Mouse (Mus musculus) E14TG2a.4 (cell line): ENCODE data around the gene Wdfy4.

Experiments
- H3K27me3 ChIP-seq: 2 replicates; pipeline ENCODE4 v1.6.1; 2014; ENCODE audit warnings: low read length, control low read depth; ENCODE audit not compliant: insufficient read depth
- H3K36me3 ChIP-seq: 2 replicates; pipeline ENCODE4 v1.6.1; 2014; ENCODE audit warnings: low read length, control low read depth; ENCODE audit not compliant: insufficient read depth
- H3K4me1 ChIP-seq: replicated peaks from 2 replicates; pipeline ENCODE4 v1.6.1; 2014; ENCODE audit warnings: low read depth, low read length, control low read depth
- H3K4me3 ChIP-seq: replicated peaks from 2 replicates; pipeline ENCODE4 v1.5.1; 2014; ENCODE audit warnings: mild to moderate bottlenecking, low read length
- H3K9me3 ChIP-seq: 2 replicates; pipeline ENCODE4 v1.6.1; 2014; ENCODE audit warnings: low read length, control low read depth
- CTCF ChIP-seq: conservative IDR thresholded peaks from 2 replicates; pipeline ENCODE4 v1.5.1; 2014; ENCODE audit warnings: low read length
- NANOG ChIP-seq: IDR thresholded peaks from 2 replicates; pipeline ENCODE4 v1.6.1; 2014; ENCODE audit warnings: borderline replicate concordance, low read length, mixed read lengths
- POU5F1 ChIP-seq: IDR thresholded peaks from 2 replicates; pipeline ENCODE4 v1.6.1; 2014; ENCODE audit warnings: low read length, borderline replicate concordance

Gene Wdfy4

DNA sequence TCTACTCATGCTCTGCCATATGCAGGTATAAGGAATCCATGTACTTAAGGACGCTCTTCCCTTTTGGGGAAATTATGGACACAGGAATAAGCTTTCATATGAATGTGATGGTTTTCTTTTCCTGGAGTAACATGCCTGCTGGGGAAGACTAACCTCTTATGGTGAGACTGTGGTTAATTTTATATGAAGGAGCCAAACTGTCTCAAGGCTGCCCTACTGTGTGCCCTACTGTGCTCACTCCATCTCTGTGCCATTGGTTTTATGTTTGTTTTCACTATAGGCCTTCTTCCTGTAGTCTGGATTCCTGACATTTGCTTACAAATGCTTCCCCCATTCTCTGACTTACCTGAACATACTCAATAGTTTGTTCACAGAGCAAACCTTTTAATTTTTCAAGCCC, 180.2 kb downstream of the Wdfy4 start:
- TF ChIP-seq CTCF (no peak), NANOG (no peak), POU5F1 (no peak)

DNA sequence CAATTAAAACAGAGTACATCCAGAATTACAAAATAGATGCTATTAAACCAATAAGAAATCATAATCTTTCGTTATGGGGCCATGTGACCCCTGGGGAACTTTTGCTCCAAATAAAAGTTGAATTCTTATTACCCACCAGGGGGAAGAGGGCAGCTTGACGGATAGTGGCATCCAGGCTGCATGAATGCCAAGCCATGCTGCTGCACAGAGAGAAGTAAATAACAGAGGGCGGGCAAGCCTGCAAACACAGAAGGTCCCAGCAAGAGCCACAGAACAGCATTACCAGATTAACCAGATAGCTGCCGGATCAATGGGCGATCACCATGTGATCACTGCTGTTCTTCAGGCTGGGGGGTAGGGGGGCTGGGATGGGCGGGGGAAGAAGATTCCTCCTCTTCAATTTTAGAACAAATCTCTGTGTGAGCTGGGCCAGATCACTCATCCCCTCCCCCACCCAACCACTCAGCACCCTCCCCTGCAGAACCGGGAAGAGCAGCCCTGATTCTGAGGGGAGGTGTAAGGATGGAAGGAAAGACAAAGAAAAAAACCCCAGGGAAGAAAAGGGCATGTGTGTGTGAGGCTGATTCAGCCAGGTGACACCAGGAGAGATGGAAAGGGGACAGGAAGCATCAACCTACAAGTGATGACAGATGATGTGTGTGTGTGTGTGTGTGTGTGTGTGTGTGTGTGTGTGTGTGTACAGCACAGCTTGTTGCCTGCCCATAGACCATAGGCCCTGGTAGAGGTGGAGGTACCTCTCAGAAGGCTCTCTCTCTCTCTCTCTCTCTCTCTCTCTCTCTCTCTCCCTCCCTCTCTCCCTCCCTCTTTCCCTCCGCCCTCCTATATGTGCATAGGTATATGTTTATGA, 185.0 kb downstream of the Wdfy4 start:
- TF ChIP-seq NANOG = no peak
- TF ChIP-seq CTCF = no peak
- H3K4me1 ChIP-seq = peaks cover 28% of the 10 kb centered on the region
- H3K27me3 ChIP-seq = no peaks in the 10 kb centered on the region
- H3K36me3 ChIP-seq = no peaks in the 10 kb centered on the region
- H3K9me3 ChIP-seq = no peaks in the 10 kb centered on the region
- no peak overlapping the region for H3K4me3 ChIP-seq

More for the DNA sequence above, 180.2 kb downstream of the Wdfy4 start:
- H3K4me3 ChIP-seq = no peak overlapping the region
- H3K4me1 ChIP-seq = peaks cover 12% of the 10 kb centered on the region
- H3K36me3 ChIP-seq = no peaks in the 10 kb centered on the region
- 0 out of 2 replicates have a peak, but pooled peaks cover 3% of the 10 kb centered on the region for H3K27me3 ChIP-seq
- no peaks in the 10 kb centered on the region for H3K9me3 ChIP-seq

DNA sequence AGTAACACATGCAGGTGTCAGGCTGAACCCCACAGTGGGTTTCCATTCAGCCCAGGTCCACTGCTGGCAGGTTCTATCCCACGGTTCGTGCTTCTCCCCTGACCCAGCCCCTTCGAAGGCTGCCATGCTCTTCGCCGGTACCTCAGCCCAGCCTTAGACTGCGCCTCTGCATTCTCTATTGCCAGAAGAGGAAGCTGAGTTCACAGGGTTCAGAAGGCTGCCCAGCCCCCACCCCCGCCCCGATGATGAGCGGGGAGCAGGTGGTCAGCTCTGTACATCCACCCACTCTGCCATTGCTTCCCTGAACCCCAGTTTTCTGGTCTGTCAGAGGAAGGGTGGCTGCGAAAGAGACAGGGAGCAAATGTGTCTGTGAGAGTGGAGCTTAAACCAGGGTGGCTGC, 185.8 kb downstream of the Wdfy4 start:
- Histone ChIP-seq H3K36me3 (no peaks in the 10 kb centered on the region), H3K4me1 (peaks cover 34% of the 10 kb centered on the region), H3K9me3 (no peaks in the 10 kb centered on the region), H3K4me3 (no peak overlapping the region), H3K27me3 (no peaks in the 10 kb centered on the region)
- TF ChIP-seq NANOG (no peak), POU5F1 (no peak), CTCF (no peak)

DNA sequence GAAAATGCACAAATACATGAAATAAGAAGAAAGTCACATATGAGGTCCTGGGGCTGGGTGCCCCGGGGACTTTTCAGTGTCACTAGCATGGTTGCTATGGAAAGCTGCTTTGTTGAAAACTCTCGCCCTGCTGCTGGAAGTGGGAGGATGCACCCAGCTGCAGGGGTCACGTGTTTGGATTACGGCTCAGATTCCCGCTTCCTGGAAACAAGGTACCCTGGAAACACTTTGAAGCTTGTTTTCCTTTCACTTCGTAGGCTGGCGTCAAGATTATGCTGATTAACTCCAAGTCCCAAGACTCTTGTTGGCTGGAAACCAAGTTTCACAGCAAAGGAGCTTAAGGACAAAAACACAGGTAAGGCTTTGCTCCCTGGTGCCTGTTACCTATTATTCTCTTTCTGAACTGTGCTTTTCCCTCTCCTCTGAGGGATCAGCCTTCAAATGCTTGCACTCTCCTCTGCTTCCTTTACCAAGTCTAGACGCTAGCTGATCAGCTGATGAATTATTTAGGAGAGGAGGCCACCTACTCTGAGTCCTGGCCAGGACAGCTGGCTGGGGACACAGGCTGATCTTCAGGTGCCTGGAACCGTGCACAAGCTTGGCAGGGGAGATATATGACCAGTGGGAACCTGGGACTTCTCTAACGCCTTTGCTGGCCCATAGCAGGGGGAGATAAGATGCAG, 190.2 kb downstream of the Wdfy4 start:
- peaks cover 23% of the 10 kb centered on the region for H3K4me1 ChIP-seq
- no peaks in the 10 kb centered on the region for H3K36me3 ChIP-seq
- H3K9me3 ChIP-seq = no peaks in the 10 kb centered on the region
- no peak overlapping the region for H3K4me3 ChIP-seq
- no peak for TF ChIP-seq CTCF
- no peak for TF ChIP-seq NANOG
- no peak for TF ChIP-seq POU5F1
- no peaks in the 10 kb centered on the region for H3K27me3 ChIP-seq

DNA sequence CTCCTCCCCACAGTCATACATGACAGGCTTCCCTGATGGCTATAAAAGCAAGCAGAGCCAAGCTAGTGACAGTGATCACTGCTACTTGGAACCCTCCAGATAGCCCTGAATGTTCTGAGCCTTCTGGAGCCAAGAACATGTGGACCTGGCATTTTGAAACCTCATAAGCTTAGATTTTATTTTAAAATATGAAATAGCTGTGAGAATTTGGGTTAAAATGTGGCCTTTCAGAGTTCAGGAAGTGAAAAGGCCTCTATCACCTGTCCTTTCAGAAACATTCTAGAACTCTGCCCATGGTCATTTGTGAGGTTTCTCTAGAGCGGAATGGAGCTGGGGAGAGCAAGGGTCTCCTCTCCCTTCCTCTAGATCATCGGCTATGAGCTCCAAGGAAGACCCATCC, 194.2 kb downstream of the Wdfy4 start, which contains the start of gene Lrrc18:
Gene Lrrc18 (plus strand): TSS at position 301 of the 400 bp plus-strand sequence.
- Histone ChIP-seq H3K4me1 (peaks cover 15% of the 10 kb centered on the region), H3K4me3 (no peak within 1 kb of the TSS), H3K27me3 (no peaks in the 10 kb centered on the region), H3K36me3 (no peaks in the 10 kb centered on the region), H3K9me3 (no peaks in the 10 kb centered on the region)
- TF ChIP-seq CTCF (no peak), NANOG (no peak), POU5F1 (no peak)

DNA sequence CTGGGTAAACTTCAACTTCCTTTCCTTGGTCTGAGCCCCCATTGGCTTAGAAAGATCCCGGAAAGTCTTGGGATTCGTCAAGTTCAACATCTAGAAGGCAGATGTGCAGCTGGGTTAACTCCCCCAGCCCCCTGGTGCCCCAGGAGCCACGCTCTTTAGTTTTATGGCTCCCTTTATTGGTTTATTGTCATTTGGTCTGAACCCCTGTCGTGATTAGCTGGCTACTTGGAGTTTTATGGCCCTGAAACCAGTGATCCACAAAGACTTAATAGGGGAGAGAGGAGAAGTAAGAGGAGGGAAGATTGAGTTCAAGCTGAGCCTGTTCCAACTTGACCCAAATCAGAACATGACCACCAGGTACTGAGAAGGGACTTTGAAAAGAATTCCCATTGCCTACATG, 198.6 kb downstream of the Wdfy4 start:
- Histone ChIP-seq H3K27me3 (no peaks in the 10 kb centered on the region), H3K4me3 (no peak overlapping the region), H3K4me1 (no peaks in the 10 kb centered on the region), H3K9me3 (no peaks in the 10 kb centered on the region), H3K36me3 (no peaks in the 10 kb centered on the region)
- no peak for TF ChIP-seq NANOG
- TF ChIP-seq POU5F1 = no peak
- TF ChIP-seq CTCF = no peak

DNA sequence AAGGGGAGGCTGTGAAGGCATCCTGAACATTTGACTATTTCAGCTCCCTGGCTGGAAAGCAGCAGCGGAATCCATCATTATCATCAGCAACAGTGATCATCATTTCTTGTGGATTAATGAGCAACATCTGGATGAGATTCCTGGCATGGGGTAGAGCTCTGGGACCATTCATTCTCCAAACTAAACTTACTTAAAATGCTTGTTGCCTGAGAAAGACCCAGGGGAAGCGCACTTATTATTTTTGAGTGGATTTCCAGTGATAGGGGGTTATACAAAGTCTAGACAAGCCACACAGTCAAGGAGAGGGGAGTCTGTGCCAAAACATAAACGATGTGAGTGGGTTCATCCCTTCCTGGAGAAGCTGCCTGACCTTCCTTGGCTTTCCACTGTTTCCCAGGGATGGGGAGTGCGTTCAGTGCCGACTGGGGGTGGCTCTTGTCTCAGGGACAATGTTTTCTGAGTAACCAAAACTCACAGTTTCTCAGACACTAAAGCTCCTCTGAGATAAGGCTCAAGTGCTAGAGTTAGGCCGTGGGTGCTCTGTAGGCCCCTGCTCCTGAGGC, 201.1 kb downstream of the Wdfy4 start:
- no peaks in the 10 kb centered on the region for H3K9me3 ChIP-seq
- TF ChIP-seq POU5F1 (no peak), CTCF (no peak), NANOG (no peak)
- no peaks in the 10 kb centered on the region for H3K36me3 ChIP-seq
- H3K27me3 ChIP-seq = no peaks in the 10 kb centered on the region
- H3K4me3 ChIP-seq = no peak overlapping the region
- H3K4me1 ChIP-seq = no peaks in the 10 kb centered on the region

DNA sequence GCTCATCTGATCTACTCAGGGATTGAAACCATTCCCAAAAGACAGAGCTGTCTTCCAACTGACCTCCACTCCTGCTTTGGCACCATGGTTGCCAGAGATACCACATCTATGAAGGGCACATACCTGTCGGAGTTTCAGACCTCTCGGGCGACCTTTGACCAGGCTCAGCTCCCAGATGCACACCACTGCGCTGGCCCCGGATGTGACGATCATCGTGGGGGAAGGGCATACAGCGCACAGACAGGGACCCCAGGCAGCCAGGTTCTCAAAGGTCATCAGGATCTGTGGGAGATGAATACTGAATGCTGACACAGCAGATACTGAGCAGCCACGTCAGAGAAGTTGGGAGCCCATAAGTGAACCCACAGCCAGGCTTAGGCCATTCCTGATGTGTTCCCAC, 214.6 kb downstream of the Wdfy4 start:
- no peaks in the 10 kb centered on the region for H3K36me3 ChIP-seq
- no peak for TF ChIP-seq POU5F1
- TF ChIP-seq CTCF = no peak
- TF ChIP-seq NANOG = no peak

More for the DNA sequence above, 214.6 kb downstream of the Wdfy4 start:
- Histone ChIP-seq H3K9me3 (no peaks in the 10 kb centered on the region), H3K4me1 (no peaks in the 10 kb centered on the region), H3K4me3 (no peak overlapping the region), H3K27me3 (peaks cover 1% of the 10 kb centered on the region; the same call in 1 of the 2 replicates)
